Mouse (Mus musculus) right cerebral cortex, postnatal 25 days (tissue): Measurements from ENCODE around the gene Lhfpl5.
"Not testable (repeated sequence)": the region's sequence is repeated elsewhere in the genome, so short reads cannot be mapped to it uniquely, and the experiment has no call there.

Experiments
- DNase-seq: peaks from one replicate; pipeline ENCODE4 v3.0.0; 2022

Lhfpl5 gene

GRCm38 (mm10) chr17:28575244-28576125, at the start of gene Lhfpl5:
Gene Lhfpl5, plus strand, starts transcription at chr17:28575641.
- no peak for DNase-seq

GRCm38 (mm10) chr17:28527184-28528042, 48.0 kb upstream of the Lhfpl5 start:
- no peak for DNase-seq

- peak; percentile 84 for DNase-seq
Observed at GRCm38 (mm10) chr17:28528043-28528351, 47.4 kb upstream of the Lhfpl5 start.

GRCm38 (mm10) chr17:28529116-28529515, 46.3 kb upstream of the Lhfpl5 start:
- no peak for DNase-seq

GRCm38 (mm10) chr17:28530506-28530905, 44.9 kb upstream of the Lhfpl5 start, which contains the start of gene Armc12:
Gene Armc12, plus strand, starts transcription at chr17:28530806.
- no peak for DNase-seq

- DNase-seq: no peak
Observed at GRCm38 (mm10) chr17:28531946-28532345, 43.5 kb upstream of the Lhfpl5 start.

GRCm38 (mm10) chr17:28532557-28532956, 42.9 kb upstream of the Lhfpl5 start:
- DNase-seq: no peak

- no peak for DNase-seq
Observed at GRCm38 (mm10) chr17:28533327-28533726, 42.1 kb upstream of the Lhfpl5 start.

- no peak for DNase-seq
Observed at GRCm38 (mm10) chr17:28537881-28538280, 37.6 kb upstream of the Lhfpl5 start.

- DNase-seq: no peak
Observed at GRCm38 (mm10) chr17:28546925-28547324, 28.5 kb upstream of the Lhfpl5 start.

- DNase-seq: no peak
Observed at GRCm38 (mm10) chr17:28548550-28548949, 26.9 kb upstream of the Lhfpl5 start.

GRCm38 (mm10) chr17:28549111-28549510, 26.3 kb upstream of the Lhfpl5 start, which contains the start of gene Clpsl2:
Gene Clpsl2, plus strand, starts transcription at chr17:28549411.
- no peak for DNase-seq

- DNase-seq: peak; percentile 54
Observed at GRCm38 (mm10) chr17:28553040-28553793, 22.2 kb upstream of the Lhfpl5 start.

- not testable (repeated sequence) for DNase-seq
Observed at GRCm38 (mm10) chr17:28554021-28554420, 21.4 kb upstream of the Lhfpl5 start.

- no peak for DNase-seq
Observed at GRCm38 (mm10) chr17:28556635-28557396, 18.6 kb upstream of the Lhfpl5 start.

GRCm38 (mm10) chr17:28557772-28558171, 17.7 kb upstream of the Lhfpl5 start:
- no peak for DNase-seq

- DNase-seq: no peak
Observed at GRCm38 (mm10) chr17:28560598-28560997, 14.8 kb upstream of the Lhfpl5 start, which contains the start of gene Clps. Gene Clps, minus strand, starts transcription at chr17:28560766.

- DNase-seq: no peak
Observed at GRCm38 (mm10) chr17:28561613-28562012, 13.8 kb upstream of the Lhfpl5 start.

- DNase-seq: no peak
Observed at GRCm38 (mm10) chr17:28565181-28565580, 10.3 kb upstream of the Lhfpl5 start.

GRCm38 (mm10) chr17:28567541-28567940, 7.9 kb upstream of the Lhfpl5 start:
- no peak for DNase-seq

- no peak for DNase-seq
Observed at GRCm38 (mm10) chr17:28571868-28572267, 3.6 kb upstream of the Lhfpl5 start.

- no peak for DNase-seq
Observed at GRCm38 (mm10) chr17:28572521-28572920, 2.9 kb upstream of the Lhfpl5 start.
